Mouse (Mus musculus): ENCODE results near the gene Slc44a2.

Slc44a2 gene

GRCm38 (mm10) chr9:21370876-21371275 lies 50.4 kb downstream of the Slc44a2 start:
- no peak for DNase-seq (ENCODE audit: low spot score in 2 of 2)

GRCm38 (mm10) chr9:21372508-21372907 lies 52.0 kb downstream of the Slc44a2 start:
- no peak for DNase-seq (ENCODE audit: low spot score in 2 of 2)

GRCm38 (mm10) chr9:21379195-21379594 lies 58.7 kb downstream of the Slc44a2 start:
- no peak for DNase-seq (ENCODE audit: low spot score in 2 of 2)

GRCm38 (mm10) chr9:21380868-21381267 lies 60.4 kb downstream of the Slc44a2 start:
- DNase-seq (ENCODE audit: low spot score in 2 of 2): no peak

GRCm38 (mm10) chr9:21383966-21384365 lies 63.5 kb downstream of the Slc44a2 start:
- DNase-seq (ENCODE audit: low spot score in 2 of 2): no peak

GRCm38 (mm10) chr9:21392646-21393175 lies 72.2 kb downstream of the Slc44a2 start:
- DNase-seq (ENCODE audit: low spot score in 2 of 2): no peak

GRCm38 (mm10) chr9:21395692-21396091 lies 75.2 kb downstream of the Slc44a2 start:
- no peak for DNase-seq (ENCODE audit: low spot score in 2 of 2)

- no peak for DNase-seq (ENCODE audit: low spot score in 2 of 2)
Measured at GRCm38 (mm10) chr9:21397170-21397569, 76.7 kb downstream of the Slc44a2 start.

- DNase-seq (ENCODE audit: low spot score in 2 of 2): no peak
Measured at GRCm38 (mm10) chr9:21401042-21401441, 80.5 kb downstream of the Slc44a2 start.

GRCm38 (mm10) chr9:21402764-21403253 lies 82.3 kb downstream of the Slc44a2 start:
- DNase-seq (ENCODE audit: low spot score in 2 of 2): no peak

- DNase-seq (ENCODE audit: low spot score in 2 of 2): no peak
Measured at GRCm38 (mm10) chr9:21403745-21404144, 83.2 kb downstream of the Slc44a2 start.
